Mouse (Mus musculus): ENCODE measurements at regions not wholly inside any gene's neighbourhood (a gene's known extent, or its start where the extent isn't known, plus 50 kb on each side); places are given as distances from the start of the nearest gene placed in this dataset.
"Not testable (repeated sequence)": the region's sequence is repeated elsewhere in the genome, so short reads cannot be mapped to it uniquely, and the experiment has no call there.

DNA sequence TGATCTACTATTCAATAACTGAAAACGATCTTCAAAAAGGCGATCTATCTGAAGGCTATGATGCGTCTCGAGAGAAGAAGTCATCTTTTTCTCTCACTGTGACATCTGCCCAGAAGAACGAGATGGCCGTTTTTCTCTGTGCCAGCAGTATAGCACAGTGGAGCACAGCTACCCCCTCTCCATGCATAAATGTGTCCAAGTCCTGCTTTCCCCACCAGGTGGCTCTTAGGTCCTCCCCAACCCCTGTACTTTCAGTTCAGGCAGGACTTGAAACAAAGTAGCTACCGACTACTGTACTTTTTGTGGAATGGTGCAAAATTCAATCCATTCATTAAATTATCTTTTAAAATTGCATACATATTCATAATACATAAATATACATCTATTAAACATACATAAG lies 123.2 kb upstream of the Try4 start:
- Histone ChIP-seq H3K9me3 (ENCODE audit: control insufficient read depth, low read length) (no peaks in the 10 kb centered on the region), H3K4me1 (replicated peaks; ENCODE audit: control insufficient read depth, insufficient read depth, low read length) (no peaks in the 10 kb centered on the region), H3K27ac (no peak overlapping the region), H3K36me3 (replicated peaks; ENCODE audit: control insufficient read depth, insufficient read depth) (no peaks in the 10 kb centered on the region), H3K4me3 (replicated peaks; ENCODE audit: low read length) (no peak overlapping the region), H3K4me2 (replicated peaks) (no peak overlapping the region), H3K9ac (no peak overlapping the region), H3K27me3 (ENCODE audit: control insufficient read depth, insufficient read depth, low read length) (no peaks in the 10 kb centered on the region)
- 89% methylated on average over 7 of the region's 7 CpGs for WGBS
- ATAC-seq (ENCODE audit: low FRiP score) (no peak), DNase-seq (ENCODE audit: low spot score) (no peak)

DNA sequence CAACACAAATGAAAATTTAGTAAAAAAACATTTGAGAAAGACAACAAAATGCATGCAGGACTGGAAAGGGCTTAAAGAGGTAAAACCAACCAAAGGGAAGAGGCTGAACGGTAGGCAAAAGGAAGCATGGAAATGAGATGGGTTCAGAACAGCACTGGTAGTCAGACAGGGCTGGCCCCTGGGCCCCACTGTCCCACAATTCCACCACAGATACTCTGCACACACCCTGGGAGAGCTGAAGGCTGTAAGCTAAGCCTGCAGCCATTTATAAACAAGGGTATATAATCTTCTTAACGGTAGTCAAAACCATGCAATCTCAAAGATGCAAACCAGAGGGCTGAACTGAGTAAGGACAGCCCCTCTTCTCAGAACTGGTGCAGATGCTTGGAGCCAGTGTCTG lies 124.0 kb upstream of the Try4 start:
- Histone ChIP-seq H3K27ac (no peak overlapping the region), H3K4me1 (replicated peaks; ENCODE audit: control insufficient read depth, insufficient read depth, low read length) (no peaks in the 10 kb centered on the region), H3K4me3 (replicated peaks; ENCODE audit: low read length) (no peak overlapping the region), H3K9ac (no peak overlapping the region), H3K4me2 (replicated peaks) (no peak overlapping the region), H3K27me3 (ENCODE audit: control insufficient read depth, insufficient read depth, low read length) (no peaks in the 10 kb centered on the region), H3K36me3 (replicated peaks; ENCODE audit: control insufficient read depth, insufficient read depth) (no peaks in the 10 kb centered on the region), H3K9me3 (ENCODE audit: control insufficient read depth, low read length) (no peaks in the 10 kb centered on the region)
- DNase-seq (ENCODE audit: low spot score) (no peak), ATAC-seq (ENCODE audit: low FRiP score) (no peak)
- 91% methylated on average over 2 of the region's 2 CpGs for WGBS

DNA sequence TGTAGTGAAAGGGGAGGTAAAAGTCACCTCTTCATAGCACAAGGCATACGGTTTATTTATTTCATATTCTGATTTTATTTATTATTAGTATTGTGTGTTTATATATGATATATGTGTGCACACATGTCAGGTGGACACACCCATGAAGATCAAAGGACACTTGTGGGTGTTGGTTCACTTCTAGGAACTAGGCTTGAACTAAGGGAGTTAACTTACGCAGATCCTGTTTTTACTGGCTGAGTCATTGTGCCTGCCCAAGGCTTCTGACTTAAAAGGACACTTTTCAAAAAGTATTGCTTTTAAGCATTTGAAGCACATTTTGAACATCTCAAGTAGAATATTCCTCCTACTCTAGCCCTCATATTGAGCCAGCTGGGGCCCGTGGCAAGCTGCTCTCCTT lies 124.9 kb upstream of the Try4 start:
- Histone ChIP-seq H3K4me1 (replicated peaks; ENCODE audit: control insufficient read depth, insufficient read depth, low read length) (no peaks in the 10 kb centered on the region), H3K4me3 (replicated peaks; ENCODE audit: low read length) (no peak overlapping the region), H3K9ac (no peak overlapping the region), H3K36me3 (replicated peaks; ENCODE audit: control insufficient read depth, insufficient read depth) (no peaks in the 10 kb centered on the region), H3K4me2 (replicated peaks) (no peak overlapping the region), H3K9me3 (ENCODE audit: control insufficient read depth, low read length) (no peaks in the 10 kb centered on the region), H3K27me3 (ENCODE audit: control insufficient read depth, insufficient read depth, low read length) (no peaks in the 10 kb centered on the region), H3K27ac (no peak overlapping the region)
- no peak for ATAC-seq (ENCODE audit: low FRiP score)
- 90% methylated on average over 3 of the region's 3 CpGs for WGBS
- DNase-seq (ENCODE audit: low spot score): no peak

DNA sequence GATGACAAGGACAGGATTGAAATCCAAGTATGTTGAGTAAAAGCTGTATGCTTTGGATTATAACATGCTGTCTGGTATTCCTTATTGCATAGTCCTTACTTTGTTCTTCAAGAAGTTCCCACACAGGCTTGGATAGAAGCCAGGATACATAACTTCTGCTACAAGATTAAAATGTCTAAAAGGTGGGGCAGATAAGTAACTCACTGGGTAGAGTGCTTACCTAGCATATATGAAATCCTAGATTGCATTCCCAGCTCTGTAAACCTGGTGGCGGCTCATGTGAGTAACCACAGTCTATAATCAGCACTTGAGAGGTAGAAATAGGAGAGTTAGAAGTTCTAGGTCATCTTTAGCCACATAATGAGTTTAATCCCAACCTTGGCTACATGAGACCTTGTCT lies 126.0 kb upstream of the Try4 start:
- 82% methylated on average over 1 of the region's 1 CpGs for WGBS
- no peak for DNase-seq (ENCODE audit: low spot score)
- H3K4me3 ChIP-seq (replicated peaks; ENCODE audit: low read length): no peak overlapping the region
- H3K27ac ChIP-seq: no peak overlapping the region
- ATAC-seq (ENCODE audit: low FRiP score): no peak
- no peaks in the 10 kb centered on the region for H3K4me1 ChIP-seq (replicated peaks; ENCODE audit: control insufficient read depth, insufficient read depth, low read length)
- no peak overlapping the region for H3K9ac ChIP-seq
- H3K27me3 ChIP-seq (ENCODE audit: control insufficient read depth, insufficient read depth, low read length): no peaks in the 10 kb centered on the region
- H3K36me3 ChIP-seq (replicated peaks; ENCODE audit: control insufficient read depth, insufficient read depth): no peaks in the 10 kb centered on the region
- H3K4me2 ChIP-seq (replicated peaks): no peak overlapping the region
- no peaks in the 10 kb centered on the region for H3K9me3 ChIP-seq (ENCODE audit: control insufficient read depth, low read length)

DNA sequence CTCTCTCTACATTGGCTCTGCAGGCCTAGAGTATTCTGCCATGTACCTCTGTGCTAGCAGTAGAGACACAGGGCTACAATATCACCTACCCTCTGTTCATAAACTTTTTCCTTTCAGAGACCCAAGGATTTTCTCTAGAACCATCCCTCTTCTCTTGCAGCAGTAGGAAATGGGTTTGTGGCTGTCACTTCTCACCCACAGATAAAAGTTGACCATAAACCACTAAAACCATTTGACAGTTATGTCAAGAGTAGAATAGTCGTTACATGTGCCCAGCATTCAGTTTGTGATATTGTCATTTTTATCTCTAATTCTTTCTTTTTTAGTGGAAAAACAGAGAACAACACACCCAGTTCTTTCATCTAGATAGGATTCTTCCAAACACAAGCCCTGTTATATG lies 128.2 kb upstream of the 2210010C04Rik start:
- no peak overlapping the region for H3K9ac ChIP-seq
- DNase-seq (ENCODE audit: low spot score): no peak
- no peaks in the 10 kb centered on the region for H3K9me3 ChIP-seq (ENCODE audit: control insufficient read depth, low read length)
- no peaks in the 10 kb centered on the region for H3K36me3 ChIP-seq (replicated peaks; ENCODE audit: control insufficient read depth, insufficient read depth)
- H3K4me2 ChIP-seq (replicated peaks): no peak overlapping the region
- no peaks in the 10 kb centered on the region for H3K4me1 ChIP-seq (replicated peaks; ENCODE audit: control insufficient read depth, insufficient read depth, low read length)
- no peak overlapping the region for H3K4me3 ChIP-seq (replicated peaks; ENCODE audit: low read length)
- no peak overlapping the region for H3K27ac ChIP-seq
- no peaks in the 10 kb centered on the region for H3K27me3 ChIP-seq (ENCODE audit: control insufficient read depth, insufficient read depth, low read length)
- no peak for ATAC-seq (ENCODE audit: low FRiP score)
- WGBS: 81% methylated on average over 1 of the region's 1 CpGs

DNA sequence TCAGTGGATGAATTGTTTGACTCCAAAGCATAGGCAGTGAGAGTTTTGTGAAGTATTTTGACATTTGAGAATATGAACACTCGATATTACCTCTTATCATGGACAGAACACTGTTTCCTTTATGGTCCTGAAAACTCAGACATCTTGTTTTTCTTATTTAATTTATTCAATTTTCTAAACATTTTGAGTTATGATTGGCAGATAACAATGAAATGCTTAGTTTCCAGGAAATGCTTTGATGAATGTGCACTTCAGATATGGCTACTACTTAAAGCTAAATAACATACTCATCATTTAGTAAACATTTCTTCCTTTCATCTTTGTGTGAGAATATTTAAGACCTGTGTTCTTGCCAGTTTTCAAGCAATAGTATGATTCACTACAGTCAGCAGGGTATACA lies 126.4 kb upstream of the 2210010C04Rik start:
- no peaks in the 10 kb centered on the region for H3K9me3 ChIP-seq (ENCODE audit: control insufficient read depth, low read length)
- no peak overlapping the region for H3K9ac ChIP-seq
- no peaks in the 10 kb centered on the region for H3K4me1 ChIP-seq (replicated peaks; ENCODE audit: control insufficient read depth, insufficient read depth, low read length)
- no peaks in the 10 kb centered on the region for H3K27me3 ChIP-seq (ENCODE audit: control insufficient read depth, insufficient read depth, low read length)
- no peaks in the 10 kb centered on the region for H3K36me3 ChIP-seq (replicated peaks; ENCODE audit: control insufficient read depth, insufficient read depth)
- 74% methylated on average over 1 of the region's 1 CpGs for WGBS
- H3K4me2 ChIP-seq (replicated peaks): no peak overlapping the region
- DNase-seq (ENCODE audit: low spot score): no peak
- no peak overlapping the region for H3K27ac ChIP-seq
- no peak overlapping the region for H3K4me3 ChIP-seq (replicated peaks; ENCODE audit: low read length)
- no peak for ATAC-seq (ENCODE audit: low FRiP score)

DNA sequence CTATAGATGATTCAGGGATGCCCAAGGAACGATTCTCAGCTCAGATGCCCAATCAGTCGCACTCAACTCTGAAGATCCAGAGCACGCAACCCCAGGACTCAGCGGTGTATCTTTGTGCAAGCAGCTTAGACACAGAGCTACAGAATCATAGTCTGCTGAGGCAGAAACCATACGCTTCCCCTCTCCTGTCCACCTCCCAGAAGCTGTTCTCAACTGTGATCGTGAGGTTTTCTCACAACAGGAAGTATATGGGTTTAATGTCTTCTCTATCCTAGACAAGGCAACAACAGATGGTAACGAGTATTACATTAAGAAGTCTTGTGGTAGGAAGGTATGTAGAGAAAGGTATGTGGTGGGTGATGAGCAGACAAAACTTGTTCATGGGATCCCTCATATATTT lies 116.8 kb upstream of the 2210010C04Rik start:
- H3K27ac ChIP-seq: no peak overlapping the region
- no peaks in the 10 kb centered on the region for H3K4me1 ChIP-seq (replicated peaks; ENCODE audit: control insufficient read depth, insufficient read depth, low read length)
- no peaks in the 10 kb centered on the region for H3K9me3 ChIP-seq (ENCODE audit: control insufficient read depth, low read length)
- no peak overlapping the region for H3K4me3 ChIP-seq (replicated peaks; ENCODE audit: low read length)
- DNase-seq (ENCODE audit: low spot score) (no peak), ATAC-seq (ENCODE audit: low FRiP score) (no peak)
- no peaks in the 10 kb centered on the region for H3K36me3 ChIP-seq (replicated peaks; ENCODE audit: control insufficient read depth, insufficient read depth)
- H3K4me2 ChIP-seq (replicated peaks): no peak overlapping the region
- H3K27me3 ChIP-seq (ENCODE audit: control insufficient read depth, insufficient read depth, low read length): no peaks in the 10 kb centered on the region
- no peak overlapping the region for H3K9ac ChIP-seq
- WGBS: 94% methylated on average over 7 of the region's 7 CpGs

DNA sequence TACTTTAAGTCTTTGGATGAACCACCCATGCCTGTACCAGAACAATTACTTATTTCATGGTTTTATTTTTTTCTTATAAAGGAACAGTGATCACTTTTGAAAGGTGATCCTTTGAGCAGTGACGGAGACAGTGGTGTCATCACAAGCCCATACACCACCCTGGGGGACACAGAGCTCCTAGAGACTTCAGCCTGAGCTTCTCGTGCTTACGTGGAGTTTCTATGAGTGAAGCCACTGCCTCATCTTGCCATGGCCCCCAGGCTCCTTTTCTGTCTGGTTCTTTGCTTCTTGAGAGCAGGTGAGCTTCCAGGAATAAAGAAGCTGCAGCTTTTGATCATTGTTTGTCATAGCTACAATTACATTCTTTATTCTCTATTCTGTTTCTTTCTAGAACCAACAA lies 116.2 kb upstream of the 2210010C04Rik start:
- Histone ChIP-seq H3K27ac (no peak overlapping the region), H3K36me3 (replicated peaks; ENCODE audit: control insufficient read depth, insufficient read depth) (no peaks in the 10 kb centered on the region), H3K4me3 (replicated peaks; ENCODE audit: low read length) (no peak overlapping the region), H3K4me1 (replicated peaks; ENCODE audit: control insufficient read depth, insufficient read depth, low read length) (no peaks in the 10 kb centered on the region), H3K9me3 (ENCODE audit: control insufficient read depth, low read length) (no peaks in the 10 kb centered on the region), H3K4me2 (replicated peaks) (no peak overlapping the region), H3K27me3 (ENCODE audit: control insufficient read depth, insufficient read depth, low read length) (no peaks in the 10 kb centered on the region), H3K9ac (no peak overlapping the region)
- ATAC-seq (ENCODE audit: low FRiP score) (no peak), DNase-seq (ENCODE audit: low spot score) (no peak)
- WGBS: 86% methylated on average over 3 of the region's 3 CpGs

DNA sequence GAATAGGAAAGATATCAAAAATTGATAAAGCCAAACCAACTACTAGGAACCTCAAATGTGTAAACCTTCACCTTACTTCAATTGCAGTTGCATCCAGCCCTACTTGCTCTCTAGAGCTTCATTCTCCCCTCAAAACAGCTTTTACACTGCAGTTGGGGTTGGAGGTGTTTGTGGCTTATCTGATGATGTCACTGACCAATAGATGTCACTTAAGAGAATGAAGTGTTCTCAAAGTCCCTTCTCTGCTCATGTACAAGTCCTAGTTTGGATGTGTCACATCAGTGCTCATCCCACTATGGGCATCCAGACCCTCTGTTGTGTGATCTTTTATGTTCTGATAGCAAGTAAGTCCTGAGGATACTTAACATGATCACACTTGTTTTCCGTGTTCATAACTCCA lies 105.6 kb upstream of the 2210010C04Rik start:
- no peak for ATAC-seq (ENCODE audit: low FRiP score)
- Histone ChIP-seq H3K4me2 (replicated peaks) (no peak overlapping the region), H3K9me3 (ENCODE audit: control insufficient read depth, low read length) (no peaks in the 10 kb centered on the region), H3K9ac (no peak overlapping the region), H3K4me1 (replicated peaks; ENCODE audit: control insufficient read depth, insufficient read depth, low read length) (no peaks in the 10 kb centered on the region), H3K27me3 (ENCODE audit: control insufficient read depth, insufficient read depth, low read length) (no peaks in the 10 kb centered on the region), H3K4me3 (replicated peaks; ENCODE audit: low read length) (no peak overlapping the region), H3K27ac (no peak overlapping the region), H3K36me3 (replicated peaks; ENCODE audit: control insufficient read depth, insufficient read depth) (no peaks in the 10 kb centered on the region)
- DNase-seq (ENCODE audit: low spot score): no peak
- WGBS: 94% methylated on average over 1 of the region's 1 CpGs

DNA sequence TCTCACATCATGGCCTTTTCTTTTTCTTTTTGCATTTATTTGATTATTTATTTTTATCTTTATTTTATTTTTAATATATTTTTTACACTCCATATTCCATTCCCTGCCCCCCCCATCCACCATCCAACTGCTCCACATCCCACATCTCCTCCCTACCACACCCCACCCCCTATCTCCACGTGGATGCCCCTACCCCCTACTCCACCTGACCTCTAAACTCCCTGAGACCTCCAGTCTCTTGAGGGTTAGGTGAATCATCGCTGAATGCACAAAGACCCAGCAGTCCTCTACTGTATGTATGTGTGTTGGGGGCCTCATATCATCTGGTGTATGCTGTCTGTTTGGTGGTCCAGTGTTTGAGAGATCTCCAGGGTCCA lies 102.1 kb upstream of the 2210010C04Rik start:
- H3K4me2 ChIP-seq (replicated peaks); H3K4me3 ChIP-seq (replicated peaks; ENCODE audit: low read length); H3K9ac ChIP-seq; ATAC-seq (ENCODE audit: low FRiP score); H3K36me3 ChIP-seq (replicated peaks; ENCODE audit: control insufficient read depth, insufficient read depth); H3K27me3 ChIP-seq (ENCODE audit: control insufficient read depth, insufficient read depth, low read length); H3K4me1 ChIP-seq (replicated peaks; ENCODE audit: control insufficient read depth, insufficient read depth, low read length); DNase-seq (ENCODE audit: low spot score); H3K27ac ChIP-seq; H3K9me3 ChIP-seq (ENCODE audit: control insufficient read depth, low read length): not testable (repeated sequence)
- 55% methylated on average over 2 of the region's 2 CpGs for WGBS
